Mouse (Mus musculus) T-helper 2 cell (primary cell): Measurements from ENCODE around the gene Ccdc22.

ENCODE experiments used
- in situ Hi-C: fragments of 300-600 bp; cut with MboI, MseI; formaldehyde crosslinking; loops from one replicate; pipeline ENCODE4 v1.15.1; 2025; ENCODE audit warnings: high pct_unique_total_duplicates

The Ccdc22 gene

DNA sequence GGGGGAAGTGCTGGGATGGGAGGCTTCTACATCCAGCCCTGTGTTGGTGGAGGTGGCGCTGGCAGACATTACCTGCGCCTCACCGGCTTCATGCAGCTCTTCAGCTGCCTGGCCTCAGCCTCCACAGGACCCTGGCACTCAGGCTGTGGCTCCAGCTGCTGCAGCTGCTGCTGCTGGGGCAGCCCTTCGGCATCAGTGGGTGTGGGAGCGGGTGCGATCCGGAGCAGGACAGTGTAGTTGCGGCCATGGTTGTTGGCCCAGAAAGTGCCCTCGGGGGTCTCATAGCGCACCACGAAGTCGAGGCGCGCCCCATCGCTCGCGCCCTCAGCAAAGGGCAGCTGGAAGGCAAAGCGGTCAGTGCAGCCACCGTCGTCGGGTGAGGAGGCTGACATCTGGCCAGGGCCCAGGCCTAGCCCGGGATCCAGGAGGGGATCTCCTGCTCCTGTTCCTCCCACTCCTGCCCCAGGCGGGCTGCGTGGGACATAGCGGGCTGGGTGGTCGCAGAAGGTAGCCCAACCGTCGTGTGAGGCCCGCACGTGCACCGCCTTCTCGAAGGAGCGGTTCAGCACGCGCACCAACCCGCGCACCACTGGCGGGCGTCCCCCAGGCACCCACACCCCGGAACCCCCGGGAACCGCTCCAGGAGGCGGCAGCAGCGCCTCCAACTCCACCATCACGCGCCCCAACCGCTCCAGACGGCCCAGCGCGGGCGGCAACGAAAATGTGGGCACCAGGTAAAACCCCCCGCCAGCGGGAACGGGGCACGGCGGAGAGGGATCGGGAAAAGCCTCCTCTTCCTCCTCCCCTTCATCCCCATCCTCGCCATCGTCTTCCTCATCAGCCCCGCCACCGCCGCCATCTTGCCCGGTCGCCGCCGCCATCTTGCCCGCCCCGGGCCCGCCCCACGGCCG, 31.9 kb downstream of the Ccdc22 start, which contains the start of gene Foxp3:
Foxp3 (plus strand) TSS at position 469 of the 911 bp plus-strand sequence.
- in situ Hi-C loops, result no loop called here

DNA sequence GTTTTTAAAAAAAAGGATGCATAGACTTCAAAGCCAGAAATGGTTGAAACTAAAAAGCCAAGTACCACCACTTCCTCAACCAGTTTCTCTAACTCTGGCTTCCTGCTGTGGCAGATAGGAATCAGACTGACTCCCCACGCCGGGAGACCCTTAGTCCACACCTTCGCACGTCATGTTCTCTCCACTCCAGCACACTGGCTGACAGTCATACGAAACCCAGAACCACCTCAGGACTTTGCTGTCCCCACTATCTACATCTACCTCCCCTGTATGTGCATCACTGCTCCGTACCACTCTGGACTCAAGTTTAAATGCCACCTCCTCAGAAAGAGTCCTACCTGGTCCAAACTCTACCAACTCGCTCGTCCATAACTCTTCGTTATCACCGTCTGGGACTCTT, 32.9 kb downstream of the Ccdc22 start:
- in situ Hi-C loops, result no loop called here

DNA sequence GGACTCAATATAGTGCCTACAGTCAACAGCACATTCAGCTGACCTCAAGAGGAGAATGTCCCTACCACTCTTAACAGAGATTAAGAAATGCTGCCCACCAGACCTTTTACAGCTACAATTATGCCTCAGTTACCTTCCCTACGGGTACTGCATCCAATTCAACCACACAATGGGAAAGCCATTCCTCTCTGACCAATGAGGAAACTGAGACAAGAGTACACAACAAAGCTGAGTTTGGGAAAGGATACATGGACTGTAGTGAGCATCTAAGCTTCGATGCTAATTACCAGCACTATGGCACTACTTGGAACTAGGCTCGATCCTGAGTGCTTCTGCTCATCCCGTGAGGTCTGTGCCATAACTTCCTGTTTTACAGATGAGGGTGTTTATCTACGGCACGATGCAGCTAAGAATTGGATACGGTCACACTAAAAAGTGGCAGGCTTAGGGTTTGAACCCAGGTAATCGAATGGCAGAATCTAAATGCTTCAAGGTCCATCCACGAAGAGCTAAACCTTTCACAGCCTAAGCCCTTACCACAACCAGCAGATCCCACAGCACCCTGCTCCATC, 33.7 kb downstream of the Ccdc22 start:
- in situ Hi-C loops, result no loop called here

DNA sequence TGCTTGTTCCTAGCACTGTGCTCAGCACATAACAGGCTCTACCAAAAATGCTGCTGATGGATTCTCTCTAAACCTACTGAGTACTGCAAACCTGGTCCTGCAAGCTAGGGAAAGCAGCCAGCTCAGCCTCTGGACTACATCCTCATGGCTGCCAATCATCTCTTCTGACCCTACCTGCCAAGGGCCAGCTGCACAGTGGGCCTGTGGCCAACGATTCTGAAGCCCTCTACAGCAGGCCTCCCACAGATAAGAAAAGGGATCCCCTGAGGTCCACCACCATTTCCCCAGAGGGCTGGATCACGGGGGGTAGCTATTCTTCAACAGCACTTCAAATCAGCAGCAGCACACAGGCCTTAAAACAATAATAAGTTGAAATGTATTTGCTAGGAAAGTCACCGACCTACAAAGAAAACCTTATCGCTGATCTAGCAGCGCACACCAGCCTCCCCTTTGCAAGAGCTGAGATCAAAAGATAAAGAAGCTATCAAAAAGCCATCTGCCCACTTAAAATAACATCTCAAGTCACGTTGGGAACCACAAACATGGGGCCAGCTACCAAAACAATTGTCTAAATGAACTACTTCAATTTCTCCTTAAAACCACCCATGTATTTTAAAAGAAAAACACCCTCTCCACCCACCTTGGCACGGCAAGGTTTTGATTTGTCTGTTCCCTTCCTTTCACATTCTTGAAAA, 34.7 kb downstream of the Ccdc22 start:
- in situ Hi-C loops, result no loop called here

DNA sequence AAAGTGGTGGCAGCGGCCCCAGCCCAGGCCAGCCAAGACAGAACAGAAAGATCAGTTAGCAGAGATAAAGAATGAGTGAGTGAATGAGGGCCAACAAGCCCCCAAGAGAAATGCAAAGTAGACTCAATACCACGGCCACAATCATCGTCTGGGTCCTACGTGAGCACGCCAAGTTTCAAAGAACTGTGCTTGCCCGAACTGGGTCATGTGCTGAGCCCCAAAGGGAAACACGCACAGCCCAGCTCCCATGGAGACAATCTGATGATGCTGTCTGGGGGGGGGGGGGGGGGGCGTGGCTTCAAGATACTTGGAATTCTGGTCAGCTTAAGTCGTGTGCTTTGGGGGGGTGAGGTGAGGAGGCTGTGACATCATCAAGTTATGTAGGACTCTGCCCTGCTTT, 37.8 kb downstream of the Ccdc22 start:
- in situ Hi-C loops, result no loop called here

DNA sequence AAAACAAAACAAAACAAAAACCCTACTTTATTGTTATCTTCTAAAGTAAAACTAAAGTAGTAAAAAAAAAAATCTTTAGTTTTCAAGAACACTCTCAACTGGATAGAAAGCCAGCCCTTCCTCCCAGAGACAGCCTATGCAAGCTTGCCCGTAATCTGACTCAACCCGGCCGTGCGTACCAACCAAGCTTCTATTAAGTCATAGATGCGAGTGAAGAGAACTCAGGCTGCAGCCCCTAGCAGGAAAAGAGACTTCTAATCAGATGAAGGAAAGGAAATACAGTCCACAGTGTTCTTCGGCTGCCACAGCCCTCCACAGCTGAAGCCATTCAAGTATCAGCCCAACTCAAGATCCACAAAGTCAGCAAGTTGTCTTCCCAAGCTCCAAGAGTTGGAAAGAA, 39.0 kb downstream of the Ccdc22 start:
- in situ Hi-C loops, result no loop called here

DNA sequence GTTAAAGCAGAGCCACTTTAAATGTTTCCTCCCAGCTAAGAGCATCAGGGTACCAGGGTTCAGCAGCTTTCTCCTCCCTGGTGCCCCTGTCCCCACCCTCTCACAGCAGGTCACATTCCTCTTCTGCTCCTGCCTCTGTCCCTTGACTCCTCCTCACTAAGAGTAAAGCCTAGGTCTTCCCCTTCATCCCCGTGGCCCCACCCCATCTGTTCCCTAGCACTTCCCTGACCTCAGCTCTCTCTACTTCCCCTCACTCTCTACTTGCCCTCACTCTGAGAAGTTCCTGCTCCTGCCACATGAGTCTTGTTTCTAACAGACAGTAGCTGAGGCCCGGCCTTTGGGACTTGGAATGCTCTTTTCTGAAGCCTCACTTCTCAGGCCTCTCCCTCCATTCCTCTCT, 42.2 kb downstream of the Ccdc22 start:
- in situ Hi-C loops, result no loop called here

DNA sequence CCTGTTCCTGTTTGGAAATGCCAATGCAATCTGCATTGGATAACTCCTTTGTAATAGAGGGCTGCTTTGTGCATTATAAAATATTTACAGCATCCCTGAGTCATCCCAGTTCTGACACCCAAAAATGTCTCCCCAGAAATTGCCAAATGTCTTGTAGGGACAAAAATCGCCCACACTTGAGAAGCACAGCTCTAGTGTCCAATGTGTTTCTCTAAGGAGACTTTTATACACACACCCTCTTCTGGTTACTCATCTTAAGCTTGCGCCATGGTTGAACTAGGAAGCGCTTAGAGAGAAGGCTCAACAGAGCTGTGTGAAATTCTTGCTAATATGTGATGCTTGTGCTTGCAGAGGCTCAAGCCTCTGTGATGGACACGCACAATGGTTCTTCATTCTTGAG, 51.8 kb downstream of the Ccdc22 start:
- in situ Hi-C loops, result no loop called here
